Mouse (Mus musculus) heart, embryonic 13.5 days (tissue): ENCODE results near the gene Baz1b. TPM values are rescaled to one million over a fixed set of nuclear protein-coding genes. Genes with fewer than 3 reads are reported as not detected.

Experiments
- ATAC-seq: fragments of 200-750 bp; cut with Nextera tagmentation; 2 replicates; pipeline ENCODE4 v1.8.0; 2017; ENCODE audit warnings: moderate TSS enrichment; ENCODE audit not compliant: insufficient number of reproducible peaks, low FRiP score, low TSS enrichment; ENCODE audit errors: extremely low read depth
- H3K27ac ChIP-seq: fragments of 300-500 bp; sonication (generic); replicated peaks from 2 replicates; pipeline ENCODE4 v1.5.1; 2015; ENCODE audit warnings: moderate library complexity, mild to moderate bottlenecking, inconsistent platforms
- H3K27me3 ChIP-seq: fragments of 300-500 bp; sonication (generic); replicated peaks from 2 replicates; pipeline ENCODE4 v1.6.1; 2015; ENCODE audit warnings: mild to moderate bottlenecking, inconsistent platforms
- H3K36me3 ChIP-seq: fragments of 300-500 bp; sonication (generic); 2 replicates; pipeline ENCODE4 v1.6.1; 2015; ENCODE audit warnings: mild to moderate bottlenecking, inconsistent platforms
- H3K4me1 ChIP-seq: fragments of 300-500 bp; sonication (generic); 2 replicates; pipeline ENCODE4 v1.6.1; 2015; ENCODE audit warnings: inconsistent platforms
- H3K4me2 ChIP-seq: fragments of 300-500 bp; sonication (generic); 2 replicates; pipeline ENCODE4 v1.6.1; 2015; ENCODE audit warnings: inconsistent platforms, mild to moderate bottlenecking, moderate library complexity
- H3K4me3 ChIP-seq: fragments of 300-500 bp; sonication (generic); 2 replicates; pipeline ENCODE4 v1.5.1; 2015; ENCODE audit warnings: moderate library complexity, mild to moderate bottlenecking, inconsistent platforms
- H3K9ac ChIP-seq: fragments of 300-500 bp; sonication (generic); 2 replicates; pipeline ENCODE4 v1.6.1; 2015; ENCODE audit warnings: inconsistent platforms, mild to moderate bottlenecking, moderate library complexity
- H3K9me3 ChIP-seq: fragments of 300-500 bp; sonication (generic); 2 replicates; pipeline ENCODE4 v1.6.1; 2016; ENCODE audit warnings: inconsistent platforms
- WGBS: fragments of 180-500 bp; shearing (Covaris S2); methylation state at CpG from one replicate; pipeline ENCODE4 v1.1.7; 2015; ENCODE audit warnings: mixed read lengths; 5-methylcytosine and 5-hydroxymethylcytosine counted together
- polyA plus RNA-seq: library from polyadenylated mRNA; unstranded; fragments of >200 nt; fragmentation: Nextera tagmentation; extraction: Ambion mirVana; gene quantifications from 2 replicates; pipeline ENCODE4 v1.2.1, GENCODE M21; 2015

The Baz1b gene
- polyA plus RNA-seq, 1 experiment from 2014 or later = 21.9 TPM

- no peak for ATAC-seq
- Histone ChIP-seq H3K27ac (no peak overlapping the region), H3K4me1 (peaks cover 41% of the 10 kb centered on the region), H3K27me3 (no peaks in the 10 kb centered on the region), H3K9ac (no peak overlapping the region), H3K36me3 (peaks cover 99% of the 10 kb centered on the region), H3K4me3 (no peak overlapping the region), H3K9me3 (no peaks in the 10 kb centered on the region), H3K4me2 (no peak overlapping the region)
- 83% methylated on average over 2 of the region's 2 CpGs for WGBS
Measured at GRCm38 (mm10) chr5:135238832-135239231, 51.8 kb downstream of the Baz1b start.

GRCm38 (mm10) chr5:135241474-135241873 is 54.4 kb downstream of the Baz1b start:
- Histone ChIP-seq H3K9ac (peak overlapping the region; percentile 55), H3K4me1 (peaks cover 41% of the 10 kb centered on the region), H3K4me2 (peak overlapping the region; percentile 39), H3K9me3 (no peaks in the 10 kb centered on the region), H3K4me3 (no peak overlapping the region), H3K36me3 (peaks cover 100% of the 10 kb centered on the region), H3K27ac (peak overlapping the region; percentile 93), H3K27me3 (no peaks in the 10 kb centered on the region)
- no peak for ATAC-seq
- 40% methylated on average over 1 of the region's 1 CpGs for WGBS

- no peaks in the 10 kb centered on the region for H3K27me3 ChIP-seq
- no peak overlapping the region for H3K4me3 ChIP-seq
- peaks cover 100% of the 10 kb centered on the region for H3K36me3 ChIP-seq
- H3K4me1 ChIP-seq = peaks cover 41% of the 10 kb centered on the region
- peak overlapping the region; percentile 93 for H3K27ac ChIP-seq
- no peaks in the 10 kb centered on the region for H3K9me3 ChIP-seq
- no peak for ATAC-seq
- H3K4me2 ChIP-seq = no peak overlapping the region
- 65% methylated on average over 12 of the region's 12 CpGs for WGBS
- H3K9ac ChIP-seq = no peak overlapping the region
Measured at GRCm38 (mm10) chr5:135242136-135242535, 55.1 kb downstream of the Baz1b start.

GRCm38 (mm10) chr5:135242608-135243007 is 55.5 kb downstream of the Baz1b start:
- Histone ChIP-seq H3K9me3 (no peaks in the 10 kb centered on the region), H3K4me1 (peaks cover 41% of the 10 kb centered on the region), H3K27ac (peak overlapping the region; percentile 93), H3K27me3 (no peaks in the 10 kb centered on the region), H3K4me2 (peak overlapping the region; percentile 14), H3K9ac (peak overlapping the region; percentile 62), H3K4me3 (no peak overlapping the region), H3K36me3 (peaks cover 99% of the 10 kb centered on the region)
- peak; percentile 32; the same call in 1 of the 2 replicates for ATAC-seq
- 52% methylated on average over 3 of the region's 3 CpGs for whole genome bisulfite sequencing

GRCm38 (mm10) chr5:135243166-135243565 is 56.1 kb downstream of the Baz1b start:
- Histone ChIP-seq H3K9ac (peak overlapping the region; percentile 62; the same call in 1 of the 2 replicates), H3K27ac (peak overlapping the region; percentile 93)
- no peak for ATAC-seq

GRCm38 (mm10) chr5:135246531-135246930 is 59.5 kb downstream of the Baz1b start:
- WGBS = 66% methylated on average over 4 of the region's 4 CpGs
- peaks cover 23% of the 10 kb centered on the region for H3K27me3 ChIP-seq
- no peak for ATAC-seq
- no peaks in the 10 kb centered on the region for H3K9me3 ChIP-seq
- H3K4me1 ChIP-seq = peaks cover 50% of the 10 kb centered on the region
- no peak overlapping the region for H3K9ac ChIP-seq
- no peak overlapping the region for H3K4me3 ChIP-seq
- H3K36me3 ChIP-seq = peaks cover 60% of the 10 kb centered on the region
- H3K4me2 ChIP-seq = no peak overlapping the region
- H3K27ac ChIP-seq = no peak overlapping the region

More at GRCm38 (mm10) chr5:135243166-135243565, 56.1 kb downstream of the Baz1b start:
- Histone ChIP-seq H3K4me2 (peak overlapping the region; percentile 14), H3K36me3 (peaks cover 93% of the 10 kb centered on the region), H3K9me3 (no peaks in the 10 kb centered on the region), H3K27me3 (no peaks in the 10 kb centered on the region), H3K4me1 (peaks cover 44% of the 10 kb centered on the region), H3K4me3 (no peak overlapping the region)
- whole genome bisulfite sequencing = 97% methylated on average over 1 of the region's 1 CpGs

GRCm38 (mm10) chr5:135247337-135247736 is 60.3 kb downstream of the Baz1b start:
- H3K36me3 ChIP-seq = peaks cover 52% of the 10 kb centered on the region
- 83% methylated on average over 9 of the region's 9 CpGs for WGBS
- H3K9me3 ChIP-seq = no peaks in the 10 kb centered on the region
- no peak overlapping the region for H3K9ac ChIP-seq
- no peak overlapping the region for H3K27ac ChIP-seq
- ATAC-seq = no peak
- peaks cover 23% of the 10 kb centered on the region for H3K27me3 ChIP-seq
- H3K4me2 ChIP-seq = no peak overlapping the region
- peaks cover 42% of the 10 kb centered on the region for H3K4me1 ChIP-seq
- no peak overlapping the region for H3K4me3 ChIP-seq

GRCm38 (mm10) chr5:135248956-135249676 is 62.1 kb downstream of the Baz1b start:
- WGBS = 84% methylated on average over 16 of the region's 16 CpGs
- Histone ChIP-seq H3K9me3 (no peaks in the 10 kb centered on the region), H3K27me3 (peaks cover 23% of the 10 kb centered on the region), H3K27ac (no peak overlapping the region), H3K4me1 (peaks cover 49% of the 10 kb centered on the region), H3K36me3 (peaks cover 34% of the 10 kb centered on the region), H3K4me2 (peak overlapping the region; percentile 89), H3K4me3 (0 out of 2 replicates have a peak overlapping the region, but pooled peaks have one; percentile 9), H3K9ac (peak overlapping the region; percentile 9; the same call in 1 of the 2 replicates)
- ATAC-seq = no peak

- no peaks in the 10 kb centered on the region for H3K9me3 ChIP-seq
- H3K4me1 ChIP-seq = peaks cover 53% of the 10 kb centered on the region
- peak overlapping the region; percentile 59 for H3K4me3 ChIP-seq
- no peak overlapping the region for H3K27ac ChIP-seq
- no peak; the same call in 1 of the 2 replicates for ATAC-seq
- H3K27me3 ChIP-seq = peaks cover 23% of the 10 kb centered on the region
- H3K9ac ChIP-seq = peak overlapping the region; percentile 80
- peak overlapping the region; percentile 89 for H3K4me2 ChIP-seq
- WGBS = 2% methylated on average over 92 of the region's 92 CpGs
- H3K36me3 ChIP-seq = peaks cover 21% of the 10 kb centered on the region
Measured at GRCm38 (mm10) chr5:135250186-135251078, 63.4 kb downstream of the Baz1b start.

GRCm38 (mm10) chr5:135251079-135251454 is 64.0 kb downstream of the Baz1b start, which contains the start of gene Fzd9:
Gene Fzd9, minus strand, starts transcription at chr5:135251230.
- Histone ChIP-seq H3K9me3 (peaks cover 1% of the 10 kb centered on the region), H3K4me1 (peaks cover 53% of the 10 kb centered on the region), H3K4me3 (peak within 1 kb of the TSS; percentile 59), H3K4me2 (peak within 1 kb of the TSS; percentile 89), H3K27ac (no peak within 1 kb of the TSS), H3K27me3 (peaks cover 23% of the 10 kb centered on the region), H3K36me3 (peaks cover 14% of the 10 kb centered on the region), H3K9ac (peak within 1 kb of the TSS; percentile 80)
- under 1% methylated on average over 51 of the region's 51 CpGs for WGBS
- peak; percentile 83 for ATAC-seq

GRCm38 (mm10) chr5:135253741-135254401 is 66.8 kb downstream of the Baz1b start:
- WGBS = 24% methylated on average over 12 of the region's 12 CpGs
- Histone ChIP-seq H3K4me2 (no peak overlapping the region), H3K27me3 (peaks cover 21% of the 10 kb centered on the region), H3K4me3 (no peak overlapping the region), H3K36me3 (no peaks in the 10 kb centered on the region), H3K27ac (0 out of 2 replicates have a peak overlapping the region, but pooled peaks have one; percentile 5), H3K9me3 (peaks cover 8% of the 10 kb centered on the region), H3K4me1 (peaks cover 51% of the 10 kb centered on the region), H3K9ac (peak overlapping the region; percentile 56)
- no peak for ATAC-seq
